Mouse (Mus musculus): ENCODE data around the gene Tie1.

- TF ChIP-seq POLR2A (IDR thresholded peaks at IDR 0.05; ENCODE audit: low read depth, low read length), result no peak
- TF ChIP-seq CTCF (IDR thresholded peaks at IDR 0.05; ENCODE audit: extremely low read depth, insufficient read depth, insufficient read length, insufficient replicate concordance), result no peak
Observed at GRCm38 (mm10) chr4:118522248-118522647, 32.4 kb upstream of the Tie1 start.
